Mouse (Mus musculus): ENCODE measurements at regions not wholly inside any gene's neighbourhood (a gene's known extent, or its start where the extent isn't known, plus 50 kb on each side); places are given as distances from the start of the nearest gene placed in this dataset.

DNA sequence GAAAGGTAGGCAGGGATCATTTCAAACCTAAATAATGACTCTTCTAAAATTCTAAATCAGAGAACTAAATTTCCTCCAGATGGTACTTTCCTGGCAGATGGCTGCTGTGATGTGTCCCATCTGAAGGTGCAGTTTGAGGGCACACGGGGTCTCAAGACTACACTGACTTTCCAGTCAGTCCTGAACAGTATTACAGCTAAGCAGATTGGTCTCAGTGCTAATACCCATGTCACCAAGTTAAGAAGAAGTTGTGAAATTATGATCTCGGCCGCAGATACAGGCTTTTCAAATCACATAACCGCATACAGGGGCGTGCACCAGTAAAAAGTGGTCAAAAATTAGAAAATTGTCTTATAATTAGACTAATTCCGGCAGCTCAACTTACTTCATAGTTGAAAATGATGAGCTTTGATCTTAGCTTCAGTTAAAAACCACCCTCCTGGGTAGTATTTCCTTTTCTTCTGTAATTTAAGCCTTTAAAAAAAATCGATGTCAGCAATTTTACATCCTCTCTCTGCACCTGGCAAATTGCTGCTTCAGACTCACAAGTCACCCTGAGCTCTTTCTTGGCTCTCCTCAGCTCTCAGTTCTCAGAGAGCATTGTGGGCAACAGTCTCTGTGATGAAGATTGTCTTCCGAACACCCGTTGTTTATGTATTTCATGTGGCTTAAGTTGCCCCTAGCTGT, 113.2 kb upstream of the Ccn2 start:
- 64% methylated on average over 9 of the region's 9 CpGs for WGBS (ENCODE audit: insufficient replicate concordance)
- Histone ChIP-seq H3K9ac (ENCODE audit: low read depth, low read length) (no peak overlapping the region), H3K9me3 (replicated peaks; ENCODE audit: control insufficient read depth, low read length) (no peaks in the 10 kb centered on the region), H3K4me3 (ENCODE audit: low read depth, low read length) (no peak overlapping the region), H3K27me3 (ENCODE audit: control insufficient read depth, insufficient read depth, low read depth, low read length) (no peaks in the 10 kb centered on the region), H3K27ac (ENCODE audit: low read length) (no peak overlapping the region), H3K4me2 (ENCODE audit: low read depth, low read length) (no peak overlapping the region), H3K36me3 (ENCODE audit: control insufficient read depth, insufficient read depth) (no peaks in the 10 kb centered on the region), H3K4me1 (ENCODE audit: control insufficient read depth, low read depth, low read length) (no peaks in the 10 kb centered on the region)
- ATAC-seq (ENCODE audit: low read depth), result no peak

DNA sequence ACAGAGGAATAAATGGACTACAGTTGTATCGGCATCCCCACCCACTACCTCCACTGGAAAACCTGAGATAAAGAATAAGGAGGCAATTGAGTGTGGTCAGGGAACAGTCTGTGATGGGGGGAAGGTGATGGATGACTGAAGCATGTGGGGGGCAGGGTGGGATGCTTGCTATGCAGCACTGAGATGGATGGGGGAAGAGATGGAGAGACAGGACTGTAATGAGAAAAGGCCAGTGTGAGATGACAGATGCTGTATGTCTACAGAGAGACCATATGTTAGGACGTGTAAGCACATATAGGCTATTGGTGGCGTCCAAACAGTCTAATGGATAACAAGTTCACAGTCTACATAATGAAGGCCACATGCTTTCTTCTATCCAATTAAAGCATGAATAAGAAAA, 112.2 kb upstream of the Ccn2 start:
- ATAC-seq (ENCODE audit: low read depth), result no peak
- no peak overlapping the region for H3K4me3 ChIP-seq (ENCODE audit: low read depth, low read length)
- H3K27ac ChIP-seq (ENCODE audit: low read length), result no peak overlapping the region
- H3K9ac ChIP-seq (ENCODE audit: low read depth, low read length), result no peak overlapping the region
- H3K4me2 ChIP-seq (ENCODE audit: low read depth, low read length), result no peak overlapping the region
- H3K36me3 ChIP-seq (ENCODE audit: control insufficient read depth, insufficient read depth), result no peaks in the 10 kb centered on the region
- H3K4me1 ChIP-seq (ENCODE audit: control insufficient read depth, low read depth, low read length), result no peaks in the 10 kb centered on the region
- WGBS (ENCODE audit: insufficient replicate concordance), result 62% methylated on average over 3 of the region's 3 CpGs
- no peaks in the 10 kb centered on the region for H3K27me3 ChIP-seq (ENCODE audit: control insufficient read depth, insufficient read depth, low read depth, low read length)
- no peaks in the 10 kb centered on the region for H3K9me3 ChIP-seq (replicated peaks; ENCODE audit: control insufficient read depth, low read length)

DNA sequence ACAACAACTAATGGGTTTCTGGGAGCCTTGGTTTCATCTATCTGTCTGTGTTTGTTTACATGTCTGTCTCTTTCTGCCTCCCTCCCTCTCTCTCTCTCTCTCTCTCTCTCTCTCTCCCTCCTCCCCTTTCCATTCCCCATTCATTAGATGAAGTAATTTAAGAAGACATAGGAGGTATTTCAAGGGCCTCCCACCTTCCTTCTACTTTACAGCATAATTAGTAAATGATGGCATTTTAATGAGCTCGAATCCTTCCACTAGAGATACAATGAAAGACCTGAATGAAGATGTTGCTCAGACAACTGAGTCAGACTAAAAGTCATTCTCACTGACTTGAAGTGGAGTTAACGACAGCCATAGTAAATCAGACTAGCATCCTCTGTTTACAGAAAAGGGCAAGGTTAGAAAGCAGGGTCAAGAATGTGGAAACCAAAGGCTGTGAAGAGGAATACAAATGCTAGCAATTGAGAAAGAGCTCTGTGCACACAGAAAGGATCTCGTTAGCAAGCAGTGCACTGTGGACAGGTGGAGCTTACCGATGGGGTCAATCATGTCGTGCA, 111.1 kb upstream of the Ccn2 start:
- Histone ChIP-seq H3K4me2 (ENCODE audit: low read depth, low read length) (no peak overlapping the region), H3K4me3 (ENCODE audit: low read depth, low read length) (no peak overlapping the region), H3K36me3 (ENCODE audit: control insufficient read depth, insufficient read depth) (no peaks in the 10 kb centered on the region), H3K9me3 (replicated peaks; ENCODE audit: control insufficient read depth, low read length) (no peaks in the 10 kb centered on the region), H3K9ac (ENCODE audit: low read depth, low read length) (no peak overlapping the region), H3K27me3 (ENCODE audit: control insufficient read depth, insufficient read depth, low read depth, low read length) (no peaks in the 10 kb centered on the region), H3K27ac (ENCODE audit: low read length) (no peak overlapping the region), H3K4me1 (ENCODE audit: control insufficient read depth, low read depth, low read length) (no peaks in the 10 kb centered on the region)
- no peak for ATAC-seq (ENCODE audit: low read depth)
- WGBS (ENCODE audit: insufficient replicate concordance), result 45% methylated on average over 5 of the region's 5 CpGs

DNA sequence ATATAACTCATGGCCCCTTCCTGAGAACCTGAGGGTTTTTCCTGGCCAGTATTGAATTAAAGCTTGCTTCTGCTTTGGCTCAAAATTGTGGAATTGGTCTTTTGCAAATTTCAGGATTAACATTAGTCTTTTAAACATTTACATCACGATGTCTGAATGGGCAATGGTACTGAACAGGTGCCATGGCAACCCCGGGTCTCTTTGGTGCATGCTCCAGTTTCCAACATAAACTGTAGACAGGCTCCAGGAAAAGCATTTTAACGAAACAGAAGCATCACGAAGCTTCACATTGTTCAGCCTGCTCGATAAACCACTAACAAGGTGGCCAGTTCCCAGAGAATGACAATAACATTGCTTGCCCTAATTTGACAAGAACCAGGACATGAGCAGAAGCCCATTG, 109.8 kb upstream of the Ccn2 start:
- Histone ChIP-seq H3K9me3 (replicated peaks; ENCODE audit: control insufficient read depth, low read length) (no peaks in the 10 kb centered on the region), H3K27me3 (ENCODE audit: control insufficient read depth, insufficient read depth, low read depth, low read length) (no peaks in the 10 kb centered on the region), H3K36me3 (ENCODE audit: control insufficient read depth, insufficient read depth) (no peaks in the 10 kb centered on the region), H3K4me1 (ENCODE audit: control insufficient read depth, low read depth, low read length) (no peaks in the 10 kb centered on the region), H3K9ac (ENCODE audit: low read depth, low read length) (no peak overlapping the region), H3K4me3 (ENCODE audit: low read depth, low read length) (no peak overlapping the region), H3K27ac (ENCODE audit: low read length) (no peak overlapping the region), H3K4me2 (ENCODE audit: low read depth, low read length) (no peak overlapping the region)
- WGBS (ENCODE audit: insufficient replicate concordance), result 57% methylated on average over 5 of the region's 5 CpGs
- no peak for ATAC-seq (ENCODE audit: low read depth)

DNA sequence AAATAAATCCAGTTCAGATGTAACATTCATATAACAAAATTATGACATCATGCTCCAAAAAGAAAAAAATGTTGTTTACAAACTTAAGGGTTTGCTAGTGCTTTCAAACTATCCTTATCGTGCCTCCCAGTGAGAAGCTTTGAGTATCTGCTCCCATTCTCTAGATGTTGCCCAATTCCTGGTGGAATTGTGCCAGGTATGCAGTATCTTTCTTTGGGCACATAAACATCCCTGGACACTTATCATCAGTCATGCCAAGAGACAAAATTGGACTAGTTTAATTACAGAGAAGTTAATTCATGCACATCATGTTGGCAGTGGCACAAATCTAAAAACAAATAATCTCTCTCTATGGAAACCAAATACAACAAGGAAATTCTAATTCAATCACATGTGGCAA, 109.0 kb upstream of the Ccn2 start:
- ATAC-seq (ENCODE audit: low read depth), result no peak
- no peak overlapping the region for H3K4me3 ChIP-seq (ENCODE audit: low read depth, low read length)
- H3K27me3 ChIP-seq (ENCODE audit: control insufficient read depth, insufficient read depth, low read depth, low read length), result no peaks in the 10 kb centered on the region
- no peaks in the 10 kb centered on the region for H3K9me3 ChIP-seq (replicated peaks; ENCODE audit: control insufficient read depth, low read length)
- 43% methylated on average over 1 of the region's 1 CpGs for WGBS (ENCODE audit: insufficient replicate concordance)
- H3K27ac ChIP-seq (ENCODE audit: low read length), result no peak overlapping the region
- no peaks in the 10 kb centered on the region for H3K36me3 ChIP-seq (ENCODE audit: control insufficient read depth, insufficient read depth)
- no peaks in the 10 kb centered on the region for H3K4me1 ChIP-seq (ENCODE audit: control insufficient read depth, low read depth, low read length)
- H3K9ac ChIP-seq (ENCODE audit: low read depth, low read length), result no peak overlapping the region
- H3K4me2 ChIP-seq (ENCODE audit: low read depth, low read length), result no peak overlapping the region

DNA sequence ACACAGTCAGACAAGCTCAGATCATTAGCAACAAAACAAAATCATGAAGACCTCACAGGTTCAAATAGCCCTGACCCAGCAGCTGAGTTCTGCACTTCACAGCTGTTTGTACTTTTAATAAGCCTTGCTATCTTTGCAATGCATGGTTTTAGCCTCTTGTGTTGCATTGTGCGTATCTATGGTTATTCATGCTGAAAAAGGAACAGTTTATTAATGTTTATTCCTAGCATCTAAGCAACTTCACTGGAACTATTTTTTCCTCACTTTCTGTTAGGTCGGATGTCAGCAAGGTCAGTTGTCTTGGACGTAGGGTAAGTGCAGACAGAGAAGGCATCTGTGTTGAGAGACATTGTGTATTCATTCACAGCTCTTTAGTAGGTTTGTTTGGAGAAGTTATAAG, 107.3 kb upstream of the Ccn2 start:
- Histone ChIP-seq H3K4me3 (ENCODE audit: low read depth, low read length) (no peak overlapping the region), H3K9me3 (replicated peaks; ENCODE audit: control insufficient read depth, low read length) (no peaks in the 10 kb centered on the region), H3K36me3 (ENCODE audit: control insufficient read depth, insufficient read depth) (no peaks in the 10 kb centered on the region), H3K9ac (ENCODE audit: low read depth, low read length) (no peak overlapping the region), H3K27ac (ENCODE audit: low read length) (no peak overlapping the region), H3K27me3 (ENCODE audit: control insufficient read depth, insufficient read depth, low read depth, low read length) (no peaks in the 10 kb centered on the region), H3K4me1 (ENCODE audit: control insufficient read depth, low read depth, low read length) (no peaks in the 10 kb centered on the region), H3K4me2 (ENCODE audit: low read depth, low read length) (no peak overlapping the region)
- no peak for ATAC-seq (ENCODE audit: low read depth)
- 51% methylated on average over 3 of the region's 3 CpGs for WGBS (ENCODE audit: insufficient replicate concordance)

DNA sequence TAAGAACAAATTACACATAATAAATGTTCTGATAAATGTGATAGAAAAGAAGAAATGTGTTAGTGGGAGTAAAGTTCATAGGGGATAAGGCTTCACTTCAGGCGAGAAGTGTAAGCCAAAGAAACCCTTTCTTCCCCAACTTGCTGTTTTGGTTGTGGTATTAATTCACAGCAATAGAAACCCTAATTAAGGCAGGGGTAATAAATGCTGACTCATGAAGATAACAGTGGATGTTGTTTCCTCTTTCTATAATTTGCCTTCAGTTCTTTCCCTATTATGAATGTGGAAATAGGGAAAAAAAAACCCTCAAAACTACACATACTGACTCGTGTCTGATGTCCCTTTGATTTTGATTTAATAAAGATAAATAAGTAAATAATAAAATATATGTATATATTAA, 104.8 kb upstream of the Ccn2 start:
- Histone ChIP-seq H3K36me3 (ENCODE audit: control insufficient read depth, insufficient read depth) (no peaks in the 10 kb centered on the region), H3K9me3 (replicated peaks; ENCODE audit: control insufficient read depth, low read length) (no peaks in the 10 kb centered on the region), H3K27me3 (ENCODE audit: control insufficient read depth, insufficient read depth, low read depth, low read length) (no peaks in the 10 kb centered on the region), H3K9ac (ENCODE audit: low read depth, low read length) (no peak overlapping the region), H3K4me2 (ENCODE audit: low read depth, low read length) (no peak overlapping the region), H3K4me1 (ENCODE audit: control insufficient read depth, low read depth, low read length) (no peaks in the 10 kb centered on the region), H3K4me3 (ENCODE audit: low read depth, low read length) (no peak overlapping the region), H3K27ac (ENCODE audit: low read length) (no peak overlapping the region)
- WGBS (ENCODE audit: insufficient replicate concordance), result 35% methylated on average over 2 of the region's 2 CpGs
- ATAC-seq (ENCODE audit: low read depth), result no peak

DNA sequence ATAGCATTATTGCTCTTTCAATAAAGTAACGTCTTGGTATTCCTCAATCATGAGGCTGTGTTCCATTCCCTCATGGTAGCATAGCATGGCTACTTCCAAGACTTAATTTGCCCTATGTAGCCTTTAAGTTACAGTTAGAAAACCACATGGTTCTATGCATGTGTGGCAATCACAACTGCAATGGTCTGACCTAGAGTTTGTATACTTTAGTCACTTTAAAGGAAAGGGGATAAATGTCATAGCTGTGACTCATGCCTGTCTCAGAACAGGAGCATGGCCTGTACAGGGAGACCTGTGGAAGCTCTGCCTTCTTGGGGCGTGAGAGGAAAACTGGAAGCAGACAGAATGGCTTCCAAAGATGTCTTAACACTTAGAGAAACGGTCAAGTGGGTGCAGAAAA, 103.4 kb upstream of the Ccn2 start:
- no peak for ATAC-seq (ENCODE audit: low read depth)
- Histone ChIP-seq H3K4me3 (ENCODE audit: low read depth, low read length) (no peak overlapping the region), H3K4me1 (ENCODE audit: control insufficient read depth, low read depth, low read length) (no peaks in the 10 kb centered on the region), H3K9me3 (replicated peaks; ENCODE audit: control insufficient read depth, low read length) (no peaks in the 10 kb centered on the region), H3K27ac (ENCODE audit: low read length) (no peak overlapping the region), H3K36me3 (ENCODE audit: control insufficient read depth, insufficient read depth) (no peaks in the 10 kb centered on the region), H3K4me2 (ENCODE audit: low read depth, low read length) (no peak overlapping the region), H3K9ac (ENCODE audit: low read depth, low read length) (no peak overlapping the region), H3K27me3 (ENCODE audit: control insufficient read depth, insufficient read depth, low read depth, low read length) (no peaks in the 10 kb centered on the region)
- WGBS (ENCODE audit: insufficient replicate concordance), result 55% methylated on average over 3 of the region's 3 CpGs

DNA sequence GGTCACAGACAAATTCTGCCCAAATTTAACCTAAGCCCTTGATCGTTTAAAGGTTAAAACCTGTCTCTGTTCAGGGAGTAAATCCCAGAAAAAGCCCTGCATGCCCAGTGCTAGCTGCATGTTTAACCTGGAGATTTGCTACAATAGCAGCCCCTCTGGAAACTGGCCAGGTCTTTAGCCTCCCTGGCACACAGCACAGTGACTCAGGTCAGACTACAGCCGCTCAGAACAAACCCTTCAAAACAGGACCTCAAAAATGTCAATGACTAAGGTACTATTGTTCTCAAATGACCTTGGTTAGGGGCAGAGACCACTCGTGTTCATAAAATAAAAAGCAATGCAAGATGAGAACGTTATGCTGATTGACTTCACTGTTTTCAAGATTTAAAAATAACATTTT, 101.8 kb upstream of the Ccn2 start:
- ATAC-seq (ENCODE audit: low read depth), result no peak
- H3K4me2 ChIP-seq (ENCODE audit: low read depth, low read length), result no peak overlapping the region
- 28% methylated on average over 4 of the region's 4 CpGs for WGBS (ENCODE audit: insufficient replicate concordance)

More for the DNA sequence above, 101.8 kb upstream of the Ccn2 start:
- H3K9me3 ChIP-seq (replicated peaks; ENCODE audit: control insufficient read depth, low read length), result no peaks in the 10 kb centered on the region
- H3K9ac ChIP-seq (ENCODE audit: low read depth, low read length), result no peak overlapping the region
- no peak overlapping the region for H3K27ac ChIP-seq (ENCODE audit: low read length)
- no peaks in the 10 kb centered on the region for H3K4me1 ChIP-seq (ENCODE audit: control insufficient read depth, low read depth, low read length)
- H3K27me3 ChIP-seq (ENCODE audit: control insufficient read depth, insufficient read depth, low read depth, low read length), result no peaks in the 10 kb centered on the region
- H3K4me3 ChIP-seq (ENCODE audit: low read depth, low read length), result no peak overlapping the region
- no peaks in the 10 kb centered on the region for H3K36me3 ChIP-seq (ENCODE audit: control insufficient read depth, insufficient read depth)
